Mouse (Mus musculus) ES-E14 (cell line): ENCODE results near the gene Psapl1. TPM values are rescaled to one million over a fixed set of nuclear protein-coding genes. Genes with fewer than 3 reads are reported as not detected.

Experiments
- DNase-seq: peaks from one replicate; pipeline ENCODE4 v3.0.0-alpha.2; 2013; ENCODE audit warnings: low read depth, low spot score
- H3K27ac ChIP-seq: 2 replicates; pipeline ENCODE4 v1.5.1; 2012; ENCODE audit warnings: low read depth, mild to moderate bottlenecking, low read length, moderate library complexity, mixed read lengths; ENCODE audit not compliant: poor library complexity, insufficient read depth, severe bottlenecking
- H3K36me3 ChIP-seq: 2 replicates; pipeline ENCODE4 v1.6.1; 2012; ENCODE audit warnings: mild to moderate bottlenecking, low read length, moderate library complexity, mixed read lengths; ENCODE audit not compliant: control insufficient read depth, poor library complexity, insufficient read depth, severe bottlenecking
- H3K4me1 ChIP-seq, 2 experiments: fragments of 150-350 bp in 1 of 2; sonication (generic) in 1 of 2; 2 replicates each; pipeline ENCODE4 v1.6.1; 2012; ENCODE audit warnings: low read length in 2 of 2, mild to moderate bottlenecking in 1 of 2, mixed read lengths in 1 of 2; ENCODE audit not compliant: control insufficient read depth in 2 of 2, insufficient read depth in 2 of 2, poor library complexity in 1 of 2
- H3K4me3 ChIP-seq, 2 experiments: fragments of 150-350 bp in 1 of 2; sonication (generic) in 1 of 2; 2 replicates each; pipeline ENCODE4 v1.5.1; 2012; ENCODE audit warnings: low read length in 2 of 2, low read depth in 1 of 2, mild to moderate bottlenecking in 1 of 2, mixed read lengths in 1 of 2; ENCODE audit not compliant: insufficient read depth in 1 of 2, poor library complexity in 1 of 2, severe bottlenecking in 1 of 2
- H3K9ac ChIP-seq: 2 replicates; pipeline ENCODE4 v1.6.1; 2012; ENCODE audit warnings: low read depth, mild to moderate bottlenecking, low read length, mixed read lengths; ENCODE audit not compliant: poor library complexity, insufficient read depth, severe bottlenecking
- H3K9me3 ChIP-seq: fragments of 150-350 bp; sonication (generic); 2 replicates; pipeline ENCODE4 v1.6.1; 2012; ENCODE audit warnings: low read depth, mild to moderate bottlenecking, low read length; ENCODE audit not compliant: control insufficient read depth, insufficient read depth
- CHD2 ChIP-seq: IDR thresholded peaks from 2 replicates; pipeline ENCODE4 v1.6.1; 2014; ENCODE audit warnings: mild to moderate bottlenecking, low read depth, low read length, inconsistent platforms
- HCFC1 ChIP-seq: IDR thresholded peaks from 2 replicates; pipeline ENCODE4 v1.6.1; 2012; ENCODE audit warnings: low read length, inconsistent platforms, borderline replicate concordance; ENCODE audit not compliant: insufficient read depth
- MAFK ChIP-seq: IDR thresholded peaks from 2 replicates; pipeline ENCODE4 v1.6.1; 2014; ENCODE audit warnings: mild to moderate bottlenecking, low read depth, low read length, inconsistent platforms; ENCODE audit not compliant: insufficient read depth
- ZC3H11A ChIP-seq: IDR thresholded peaks from 2 replicates; pipeline ENCODE4 v1.6.1; 2012; ENCODE audit warnings: low read depth, mild to moderate bottlenecking, inconsistent platforms, low read length, borderline replicate concordance
- ZNF384 ChIP-seq: IDR thresholded peaks from 2 replicates; pipeline ENCODE4 v1.6.1; 2012; ENCODE audit warnings: low read depth, low read length, inconsistent platforms
- in situ Hi-C, 2 experiments: fragments of 600-800 bp; cut with MboI; formaldehyde crosslinking; loops; one replicate each; pipeline ENCODE4 v1.15.1; 2025; ENCODE audit warnings: low sequenced_read_pairs in 2 of 2, inconsistent platforms in 1 of 2; ENCODE audit not compliant: unreplicated experiment in 2 of 2
- total RNA-seq: library from RNA; depleted of rRNA; stranded (reverse); fragments of 300-350 nt; gene quantifications from 2 replicates; pipeline ENCODE4 v1.2.3, GENCODE M21; 2012

The Psapl1 gene
- total RNA-seq, 1 experiment: not detected

- TF ChIP-seq ZNF384: no peak
- TF ChIP-seq HCFC1: no peak
- no peak for TF ChIP-seq CHD2
- no peak for TF ChIP-seq ZC3H11A
- TF ChIP-seq MAFK: no peak
- DNase-seq: no peak
- no peaks in the 10 kb centered on the region for H3K4me1 ChIP-seq
- H3K9me3 ChIP-seq: no peaks in the 10 kb centered on the region
- H3K9ac ChIP-seq: no peak overlapping the region
- in situ Hi-C loops: no loop called here
- no peak overlapping the region for H3K27ac ChIP-seq
- H3K36me3 ChIP-seq: no peaks in the 10 kb centered on the region
- no peak overlapping the region for H3K4me3 ChIP-seq
Observed at GRCm38 (mm10) chr5:36168963-36169650, 34.7 kb upstream of the Psapl1 start.

- TF ChIP-seq ZC3H11A (no peak), CHD2 (no peak), ZNF384 (no peak), MAFK (no peak), HCFC1 (no peak)
- Histone ChIP-seq H3K36me3 (no peaks in the 10 kb centered on the region), H3K9me3 (no peaks in the 10 kb centered on the region), H3K4me3 (no peak overlapping the region), H3K4me1 (no peaks in the 10 kb centered on the region), H3K9ac (no peak overlapping the region), H3K27ac (no peak overlapping the region)
- DNase-seq: no peak
- in situ Hi-C loops: no loop called here
Observed at GRCm38 (mm10) chr5:36174569-36175115, 29.2 kb upstream of the Psapl1 start.

GRCm38 (mm10) chr5:36176409-36176808 lies 27.4 kb upstream of the Psapl1 start:
- in situ Hi-C loops: no loop called here
- TF ChIP-seq CHD2 (no peak), MAFK (no peak), ZC3H11A (no peak), HCFC1 (no peak), ZNF384 (no peak)

GRCm38 (mm10) chr5:36176873-36177272 lies 26.9 kb upstream of the Psapl1 start:
- Histone ChIP-seq H3K9ac (no peak overlapping the region), H3K27ac (no peak overlapping the region), H3K4me3 (no peak overlapping the region), H3K4me1 (no peaks in the 10 kb centered on the region), H3K9me3 (no peaks in the 10 kb centered on the region), H3K36me3 (no peaks in the 10 kb centered on the region)
- no peak for TF ChIP-seq HCFC1
- in situ Hi-C loops: no loop called here
- no peak for DNase-seq

More at GRCm38 (mm10) chr5:36176409-36176808, 27.4 kb upstream of the Psapl1 start:
- no peak overlapping the region for H3K27ac ChIP-seq
- H3K9ac ChIP-seq: no peak overlapping the region
- H3K4me3 ChIP-seq: no peak overlapping the region
- H3K9me3 ChIP-seq: no peaks in the 10 kb centered on the region
- H3K36me3 ChIP-seq: no peaks in the 10 kb centered on the region
- DNase-seq: no peak
- no peaks in the 10 kb centered on the region for H3K4me1 ChIP-seq
